Mouse (Mus musculus): ENCODE measurements around the gene Pik3r5. TPM values are rescaled to one million over a fixed set of nuclear protein-coding genes. Genes with fewer than 3 reads are reported as not detected.

Pik3r5 gene
- polyA plus RNA-seq (2016; fragmentation: Nextera tagmentation; extraction: Ambion mirVana), result 0.68 and 0.90 TPM in 2 replicates

DNA sequence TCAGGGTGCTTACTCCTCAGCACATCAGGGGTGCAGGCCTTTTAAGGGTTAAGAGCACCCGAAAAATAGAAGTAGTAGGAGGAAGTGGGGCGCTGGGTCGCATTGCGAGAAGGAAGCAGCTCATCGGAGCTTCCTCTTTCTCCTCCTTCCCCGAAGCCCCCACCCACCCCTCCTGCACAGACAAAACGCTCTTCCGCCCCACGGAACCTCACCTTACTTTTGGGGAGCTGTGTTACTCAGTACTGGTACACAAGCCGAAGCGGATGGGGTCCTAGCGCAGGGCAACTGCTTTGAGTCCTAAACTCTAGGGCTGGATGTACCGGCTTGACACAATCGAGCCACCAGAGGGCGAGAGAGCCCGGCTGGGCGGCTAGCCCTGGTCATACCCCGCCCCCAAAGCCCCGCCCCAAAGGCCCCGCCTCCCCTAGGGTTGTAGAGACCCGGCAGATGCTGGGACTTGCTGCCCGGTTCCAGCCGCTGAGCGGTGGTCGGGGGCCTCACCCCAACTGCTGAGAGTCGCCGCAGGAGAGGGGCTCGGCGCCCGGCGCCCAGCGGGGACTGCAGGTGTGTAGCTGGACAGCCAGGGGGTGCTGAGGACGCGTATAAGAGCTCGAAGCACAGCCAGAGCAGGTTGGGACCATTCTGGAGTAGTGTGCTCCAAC lies at the start of gene Pik3r5:
Pik3r5 (plus strand) TSS at position 423 of the 662 bp plus-strand sequence.
- H3K4me1 ChIP-seq, result peaks cover 34% of the 10 kb centered on the region
- H3K27me3 ChIP-seq (ENCODE audit: low read depth, poor library complexity, severe bottlenecking), result peaks cover 46% of the 10 kb centered on the region
- H3K4me3 ChIP-seq, result peak within 1 kb of the TSS; percentile 65
- DNase-seq (ENCODE audit: low spot score), result peak; percentile 89
- WGBS, result 10% methylated on average over 35 of the region's 35 CpGs
- peak within 1 kb of the TSS; percentile 79 for H3K27ac ChIP-seq (replicated peaks)
- no peaks in the 10 kb centered on the region for H3K9me3 ChIP-seq (replicated peaks)
- no peaks in the 10 kb centered on the region for H3K36me3 ChIP-seq

DNA sequence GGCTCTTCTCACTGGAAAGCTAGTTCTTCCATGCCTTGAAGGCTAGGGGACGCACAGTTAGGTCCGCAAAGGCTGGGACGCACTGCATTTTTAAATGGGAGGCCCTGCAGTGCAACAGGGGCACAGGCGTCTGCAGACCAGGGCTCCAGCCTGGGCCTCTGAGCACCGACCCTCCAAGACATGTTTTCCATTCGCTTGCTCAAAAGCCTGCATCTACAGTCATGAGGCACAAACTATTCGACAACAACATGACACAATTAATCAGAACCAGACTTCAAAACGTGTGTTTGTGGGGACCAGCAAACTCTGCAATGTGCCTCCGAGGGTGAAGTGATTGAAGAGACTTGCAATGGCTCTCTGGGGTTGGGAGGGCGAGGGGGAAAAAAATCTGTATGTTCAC lies 48.4 kb upstream of the Pik3r5 start:
- Histone ChIP-seq H3K27ac (replicated peaks) (peak overlapping the region; percentile 96), H3K9me3 (replicated peaks) (no peaks in the 10 kb centered on the region), H3K36me3 (peaks cover 29% of the 10 kb centered on the region), H3K4me1 (peaks cover 100% of the 10 kb centered on the region), H3K27me3 (ENCODE audit: low read depth, poor library complexity, severe bottlenecking) (peaks cover 93% of the 10 kb centered on the region), H3K4me3 (peak overlapping the region; percentile 92)
- 1% methylated on average over 10 of the region's 10 CpGs for WGBS
- DNase-seq (ENCODE audit: low spot score), result peak; percentile 57

DNA sequence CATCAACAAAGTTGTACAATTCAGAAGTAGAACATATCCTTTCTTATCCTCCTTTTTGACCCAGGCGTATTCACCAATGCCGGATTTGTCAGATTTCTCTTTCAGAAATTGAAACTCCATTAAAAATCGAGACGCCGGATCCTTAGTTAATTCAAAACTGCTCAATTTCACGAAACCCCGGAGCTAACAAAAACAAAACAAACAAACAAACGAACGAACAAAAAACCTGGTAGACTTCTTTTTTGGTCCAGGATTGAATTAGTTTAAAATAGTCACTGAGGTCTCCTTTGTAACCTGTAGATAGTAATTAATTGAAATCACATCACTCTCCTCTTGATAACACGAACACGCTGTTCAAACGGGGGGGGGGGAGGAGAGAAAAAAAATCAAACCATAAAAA lies 47.8 kb upstream of the Pik3r5 start:
- Histone ChIP-seq H3K4me3 (peak overlapping the region; percentile 92), H3K27me3 (ENCODE audit: low read depth, poor library complexity, severe bottlenecking) (peaks cover 99% of the 10 kb centered on the region), H3K4me1 (peaks cover 100% of the 10 kb centered on the region), H3K9me3 (replicated peaks) (no peaks in the 10 kb centered on the region), H3K36me3 (peaks cover 29% of the 10 kb centered on the region), H3K27ac (replicated peaks) (peak overlapping the region; percentile 96)
- DNase-seq (ENCODE audit: low spot score), result no peak
- 1% methylated on average over 12 of the region's 12 CpGs for WGBS

DNA sequence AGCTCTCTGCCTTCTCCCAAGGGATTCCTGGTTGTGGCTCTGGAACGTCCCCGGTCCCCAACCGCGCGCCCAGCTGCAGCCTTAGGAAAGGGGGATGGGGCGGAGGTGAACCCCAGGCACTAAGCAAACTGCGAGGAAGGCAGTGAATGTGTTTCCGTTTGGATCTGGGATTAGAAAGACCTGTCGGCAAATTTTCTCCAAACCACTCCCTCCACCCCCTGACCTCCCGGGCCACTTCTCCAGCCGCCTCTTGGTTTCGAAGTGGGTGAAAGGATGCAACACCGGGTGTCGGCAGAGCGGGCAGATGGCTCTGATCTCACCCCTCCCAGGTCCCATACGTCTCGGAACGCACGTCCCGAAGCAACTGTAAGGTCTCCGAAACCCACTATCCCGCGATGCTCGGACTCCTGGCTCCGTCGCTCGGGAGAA lies 47.3 kb upstream of the Pik3r5 start:
- DNase-seq (ENCODE audit: low spot score), result peak; percentile 64
- Histone ChIP-seq H3K4me3 (peak overlapping the region; percentile 92), H3K27ac (replicated peaks) (peak overlapping the region; percentile 96), H3K36me3 (peaks cover 29% of the 10 kb centered on the region), H3K4me1 (peaks cover 100% of the 10 kb centered on the region), H3K9me3 (replicated peaks) (no peaks in the 10 kb centered on the region), H3K27me3 (ENCODE audit: low read depth, poor library complexity, severe bottlenecking) (peaks cover 100% of the 10 kb centered on the region)
- WGBS, result 0% methylated on average over 27 of the region's 27 CpGs

DNA sequence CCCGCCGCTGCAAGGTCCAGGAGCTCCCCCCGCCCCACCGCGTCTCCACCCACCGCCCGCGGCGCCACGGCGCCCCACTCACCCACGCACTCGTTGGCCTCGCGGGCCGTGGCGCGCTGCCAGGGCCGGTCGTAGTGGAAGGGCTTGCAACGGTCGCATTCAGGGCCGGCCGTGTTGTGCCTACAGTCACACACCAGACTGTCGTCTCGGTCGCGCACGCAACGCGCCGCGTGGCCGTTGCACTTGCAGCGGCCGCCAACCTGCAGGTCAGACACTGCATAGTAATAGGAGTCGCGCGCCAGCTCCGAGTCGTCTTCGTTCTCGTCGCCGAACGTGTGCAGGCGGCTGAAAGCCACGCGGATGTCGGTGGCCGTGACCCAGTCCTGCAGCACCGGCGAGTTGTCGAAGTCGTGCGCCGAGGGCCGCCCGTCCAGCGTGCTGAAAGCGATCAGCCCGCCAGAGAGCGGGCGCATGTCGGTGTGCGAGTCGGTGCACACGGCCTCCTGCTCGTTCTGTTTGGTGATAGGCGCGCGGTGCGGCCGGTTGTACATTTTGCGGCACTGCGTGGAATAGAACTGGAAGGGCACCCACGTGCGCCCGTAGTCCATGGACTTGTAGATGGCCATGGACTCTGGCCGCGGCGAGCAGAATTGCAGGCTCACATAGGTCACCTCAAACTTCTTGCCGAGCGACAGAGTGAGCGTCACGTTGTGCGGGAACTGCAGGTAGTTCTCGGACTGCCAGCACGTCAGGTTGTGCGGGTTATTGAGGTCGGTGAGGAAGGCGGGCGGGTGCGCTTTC lies 46.7 kb upstream of the Pik3r5 start:
- Histone ChIP-seq H3K36me3 (peaks cover 28% of the 10 kb centered on the region), H3K4me3 (peak overlapping the region; percentile 92), H3K27ac (replicated peaks) (peak overlapping the region; percentile 96), H3K27me3 (ENCODE audit: low read depth, poor library complexity, severe bottlenecking) (peaks cover 100% of the 10 kb centered on the region), H3K4me1 (peaks cover 100% of the 10 kb centered on the region), H3K9me3 (replicated peaks) (no peaks in the 10 kb centered on the region)
- under 1% methylated on average over 94 of the region's 94 CpGs for WGBS
- DNase-seq (ENCODE audit: low spot score), result peak; percentile 68

DNA sequence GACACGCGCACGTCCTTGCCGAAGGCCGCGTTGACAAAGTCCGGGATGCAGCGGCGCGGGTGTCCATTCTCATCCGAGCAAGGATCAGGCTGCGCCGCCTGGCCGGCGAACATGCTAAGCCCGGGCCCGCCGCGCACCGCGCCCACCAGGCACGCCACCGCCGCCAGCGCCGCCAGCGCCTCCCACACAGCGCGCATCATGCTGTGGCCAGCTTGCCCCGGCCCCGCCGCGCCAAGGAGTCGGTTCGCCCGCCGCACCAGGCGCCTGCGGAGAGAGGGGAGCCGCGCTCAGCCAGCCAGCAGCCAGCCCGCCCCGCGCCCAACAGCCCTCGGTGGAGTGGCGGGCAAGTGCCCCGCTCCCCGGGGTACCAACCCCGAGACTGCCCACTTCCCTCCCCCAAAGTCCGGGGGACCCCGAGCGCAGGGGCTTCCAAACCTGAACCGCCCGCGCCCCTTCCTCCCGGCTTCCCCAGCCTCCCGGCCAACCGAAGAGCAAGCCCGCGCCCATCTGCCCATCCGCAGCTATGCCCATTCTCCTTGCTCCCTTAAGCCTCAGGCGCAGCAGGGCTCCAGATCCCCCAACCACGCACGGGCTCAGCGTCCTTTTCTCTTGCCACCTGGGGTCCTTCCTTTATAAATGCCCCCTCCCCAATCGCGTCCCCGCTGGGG lies 45.9 kb upstream of the Pik3r5 start:
- Histone ChIP-seq H3K27me3 (ENCODE audit: low read depth, poor library complexity, severe bottlenecking) (peaks cover 100% of the 10 kb centered on the region), H3K4me3 (peak overlapping the region; percentile 92), H3K4me1 (peaks cover 100% of the 10 kb centered on the region), H3K27ac (replicated peaks) (peak overlapping the region; percentile 96), H3K9me3 (replicated peaks) (no peaks in the 10 kb centered on the region), H3K36me3 (peaks cover 20% of the 10 kb centered on the region)
- under 1% methylated on average over 67 of the region's 68 CpGs for WGBS
- DNase-seq (ENCODE audit: low spot score), result no peak

DNA sequence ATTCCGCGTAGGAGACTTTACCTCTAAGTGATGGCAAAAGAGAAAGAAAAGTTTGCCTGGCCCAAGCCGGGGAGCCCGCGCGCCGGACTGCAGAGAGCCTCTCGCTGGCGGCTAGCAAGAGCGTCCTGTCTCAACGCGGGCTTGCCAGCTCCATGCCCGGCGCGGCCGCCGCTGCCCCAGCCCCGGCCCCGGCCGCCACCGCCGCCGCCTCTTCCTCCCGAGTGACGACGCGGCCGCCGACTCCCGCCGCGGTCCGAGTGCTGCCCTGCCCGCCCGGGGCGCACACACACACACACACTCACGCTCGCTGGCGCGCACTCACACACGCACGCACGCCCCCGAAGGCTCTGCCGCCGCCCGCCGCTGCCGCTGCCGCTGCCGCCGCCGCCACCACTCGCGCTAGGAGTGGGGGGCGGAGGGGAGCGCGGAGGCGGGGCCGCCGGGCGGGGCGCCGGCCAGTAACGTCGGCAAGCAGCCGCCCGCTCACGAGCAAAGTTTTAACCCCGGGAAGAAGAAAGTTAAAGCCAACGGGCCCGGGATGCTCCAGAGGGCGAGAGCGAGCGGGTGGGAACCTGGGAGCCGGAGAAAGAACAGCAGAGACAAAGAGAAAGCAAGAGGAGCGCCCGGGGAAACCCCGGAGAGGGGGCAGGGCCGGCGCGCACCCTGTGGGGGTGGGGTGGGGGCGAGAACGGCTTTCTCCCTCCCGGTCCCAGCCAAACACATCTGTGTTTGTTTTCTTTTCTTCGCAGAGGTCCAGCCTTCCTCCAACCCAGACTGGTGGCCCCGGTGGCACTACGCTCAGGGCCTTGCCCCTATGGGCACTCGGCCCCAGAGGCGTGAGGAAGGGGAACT lies 45.1 kb upstream of the Pik3r5 start:
- Histone ChIP-seq H3K4me3 (peak overlapping the region; percentile 92), H3K27me3 (ENCODE audit: low read depth, poor library complexity, severe bottlenecking) (peaks cover 100% of the 10 kb centered on the region), H3K9me3 (replicated peaks) (no peaks in the 10 kb centered on the region), H3K27ac (replicated peaks) (peak overlapping the region; percentile 96), H3K36me3 (peaks cover 13% of the 10 kb centered on the region), H3K4me1 (peaks cover 99% of the 10 kb centered on the region)
- under 1% methylated on average over 89 of the region's 90 CpGs for WGBS
- peak; percentile 85 for DNase-seq (ENCODE audit: low spot score)

DNA sequence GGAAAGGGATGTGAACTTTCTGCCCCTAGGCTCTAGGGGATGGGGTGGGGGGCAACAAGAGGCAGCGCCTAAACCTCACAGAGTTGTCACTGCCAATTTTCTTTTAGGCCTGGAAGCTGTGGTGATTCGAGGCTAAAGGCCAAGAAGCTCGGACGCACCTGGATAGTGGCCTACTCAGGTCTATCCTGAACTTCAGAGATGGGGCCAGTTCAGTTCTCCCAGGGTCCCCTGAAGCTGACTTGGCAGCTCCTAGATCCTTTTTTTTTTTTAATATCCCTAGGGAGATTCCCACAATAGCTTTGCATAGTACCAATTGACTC lies 44.5 kb upstream of the Pik3r5 start:
- DNase-seq (ENCODE audit: low spot score), result no peak
- 7% methylated on average over 4 of the region's 4 CpGs for WGBS
- peaks cover 100% of the 10 kb centered on the region for H3K27me3 ChIP-seq (ENCODE audit: low read depth, poor library complexity, severe bottlenecking)
- H3K4me3 ChIP-seq, result peak overlapping the region; percentile 92
- H3K36me3 ChIP-seq, result peaks cover 12% of the 10 kb centered on the region
- H3K27ac ChIP-seq (replicated peaks), result peak overlapping the region; percentile 96
- no peaks in the 10 kb centered on the region for H3K9me3 ChIP-seq (replicated peaks)
- H3K4me1 ChIP-seq, result peaks cover 95% of the 10 kb centered on the region

DNA sequence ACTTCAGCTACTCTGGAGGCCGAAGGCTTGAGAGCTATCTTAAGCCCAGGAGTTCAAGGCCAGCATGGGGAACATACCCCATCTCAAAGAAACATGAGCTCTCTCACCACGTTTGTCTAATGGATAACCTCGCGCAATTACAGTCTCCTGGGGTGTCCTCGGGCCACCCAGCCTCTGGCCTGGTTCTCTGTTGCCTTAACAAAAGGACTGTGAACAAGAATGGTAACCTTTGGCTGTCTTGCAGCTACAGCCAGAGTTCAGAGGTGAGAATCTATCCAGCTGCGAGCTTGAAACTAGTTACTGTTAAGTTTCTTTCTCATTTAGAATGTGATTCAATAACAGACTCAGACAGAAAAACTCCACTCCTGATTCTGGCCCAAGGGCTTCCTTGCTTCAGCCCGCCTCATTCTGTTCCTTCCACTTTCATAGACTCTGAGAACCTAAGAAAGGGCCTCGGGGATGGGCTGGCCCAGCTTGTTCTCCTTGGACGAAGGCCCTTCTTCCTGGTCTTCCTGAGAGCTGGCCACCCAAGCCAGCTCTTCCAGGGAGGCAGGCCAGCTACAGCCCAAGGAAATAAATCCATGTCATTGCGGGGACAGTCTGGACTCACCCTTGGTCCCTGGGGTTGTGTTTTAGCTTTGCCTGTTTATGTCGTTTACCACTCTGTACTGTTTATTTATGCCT lies 43.8 kb upstream of the Pik3r5 start:
- Histone ChIP-seq H3K9me3 (replicated peaks) (no peaks in the 10 kb centered on the region), H3K27me3 (ENCODE audit: low read depth, poor library complexity, severe bottlenecking) (peaks cover 100% of the 10 kb centered on the region), H3K36me3 (peaks cover 12% of the 10 kb centered on the region), H3K4me1 (peaks cover 88% of the 10 kb centered on the region), H3K27ac (replicated peaks) (peak overlapping the region; percentile 96), H3K4me3 (peak overlapping the region; percentile 92)
- peak; percentile 30 for DNase-seq (ENCODE audit: low spot score)
- 15% methylated on average over 11 of the region's 11 CpGs for WGBS

DNA sequence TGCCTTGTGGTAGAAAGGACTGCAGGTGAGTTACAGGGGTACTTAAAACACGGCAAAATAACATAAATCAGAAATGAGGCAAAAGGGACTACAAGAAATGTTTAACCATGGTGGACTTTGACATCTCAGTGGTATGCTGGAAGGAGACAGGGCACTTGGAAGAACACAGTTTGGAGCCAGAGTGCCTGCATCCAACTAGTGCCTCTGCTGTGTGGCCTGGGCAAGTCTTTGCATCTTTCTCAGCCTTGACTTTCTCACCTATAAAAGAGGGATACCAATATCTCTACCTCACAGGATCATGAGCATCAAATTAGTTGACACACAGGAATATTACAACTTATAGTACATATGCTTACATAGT lies 43.3 kb upstream of the Pik3r5 start:
- H3K36me3 ChIP-seq, result peaks cover 12% of the 10 kb centered on the region
- peaks cover 84% of the 10 kb centered on the region for H3K4me1 ChIP-seq
- H3K4me3 ChIP-seq, result peak overlapping the region; percentile 92; the same call in 1 of the 2 replicates
- H3K9me3 ChIP-seq (replicated peaks), result no peaks in the 10 kb centered on the region
- DNase-seq (ENCODE audit: low spot score), result no peak
- 20% methylated on average over 1 of the region's 1 CpGs for WGBS
- H3K27me3 ChIP-seq (ENCODE audit: low read depth, poor library complexity, severe bottlenecking), result peaks cover 98% of the 10 kb centered on the region
- H3K27ac ChIP-seq (replicated peaks), result peak overlapping the region; percentile 96

DNA sequence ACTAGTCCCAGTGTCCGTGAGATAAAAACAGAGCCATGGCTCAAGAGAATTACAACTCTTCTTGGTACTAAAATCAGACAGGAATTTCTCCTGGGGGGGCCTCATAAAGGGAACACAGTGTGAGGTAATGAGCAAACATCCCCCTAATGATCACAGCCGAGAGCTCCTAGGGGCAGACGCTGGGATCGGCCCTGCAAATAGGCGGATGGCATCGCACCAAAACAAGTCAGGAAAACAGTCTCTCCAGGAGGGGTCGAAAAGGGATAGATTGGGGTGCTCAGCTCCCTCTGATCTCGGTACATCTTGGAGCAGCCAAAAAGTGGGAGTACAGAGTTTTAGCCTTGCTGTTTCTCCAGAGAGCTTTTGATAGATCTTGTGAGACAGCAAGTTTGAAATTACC lies 42.3 kb upstream of the Pik3r5 start:
- H3K27me3 ChIP-seq (ENCODE audit: low read depth, poor library complexity, severe bottlenecking), result peaks cover 98% of the 10 kb centered on the region
- H3K9me3 ChIP-seq (replicated peaks), result no peaks in the 10 kb centered on the region
- peak overlapping the region; percentile 64 for H3K27ac ChIP-seq (replicated peaks)
- peaks cover 10% of the 10 kb centered on the region for H3K36me3 ChIP-seq
- H3K4me1 ChIP-seq, result peaks cover 82% of the 10 kb centered on the region
- H3K4me3 ChIP-seq, result peak overlapping the region; percentile 26; the same call in 1 of the 2 replicates
- peak; percentile 33 for DNase-seq (ENCODE audit: low spot score)
- WGBS, result 3% methylated on average over 8 of the region's 8 CpGs
